Mouse (Mus musculus): ENCODE measurements at regions not wholly inside any gene's neighbourhood (a gene's known extent, or its start where the extent isn't known, plus 50 kb on each side); places are given as distances from the start of the nearest gene placed in this dataset.

DNA sequence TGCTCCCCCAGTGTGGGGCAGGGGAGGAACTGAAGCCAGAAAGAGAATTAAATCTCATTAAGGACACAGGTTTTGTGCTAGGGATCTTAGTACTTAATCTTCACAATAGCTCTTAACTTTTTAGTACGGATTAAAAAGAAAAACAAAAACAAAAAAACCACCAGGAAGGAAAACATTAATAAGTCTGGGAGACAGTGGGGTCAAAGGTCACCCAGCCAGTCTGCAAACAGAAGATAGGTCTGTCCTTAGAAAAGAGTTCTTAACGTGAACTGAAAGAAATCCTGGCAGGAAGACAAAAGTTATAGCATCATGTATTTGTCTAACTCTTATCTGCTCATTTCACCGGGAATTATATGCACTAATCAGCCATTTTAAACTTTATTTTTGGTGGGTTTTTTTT is 158.8 kb upstream of the Ell2 start:
- TF ChIP-seq CTCF (IDR thresholded peaks at IDR 0.05; ENCODE audit: extremely low read depth, insufficient read length, insufficient replicate concordance, low read depth, low read length) (no peak), POLR2A (IDR thresholded peaks at IDR 0.05; ENCODE audit: low read depth, low read length) (no peak)

Measured in small intestine, adult 2 months (tissue).